Mouse (Mus musculus): Measurements from ENCODE around the gene Neurod2. TPM values are rescaled to one million over a fixed set of nuclear protein-coding genes. Genes with fewer than 3 reads are reported as not detected.

The Neurod2 gene
- total RNA-seq (2018; cell fraction: chromatin; rRNA removed) = not detected
- not detected for total RNA-seq (2018; cell fraction: cytosol; rRNA removed)
- not detected for total RNA-seq (2018; cell fraction: nucleus; rRNA removed)
- polyA plus RNA-seq (2018) = not detected in 3 replicates

DNA sequence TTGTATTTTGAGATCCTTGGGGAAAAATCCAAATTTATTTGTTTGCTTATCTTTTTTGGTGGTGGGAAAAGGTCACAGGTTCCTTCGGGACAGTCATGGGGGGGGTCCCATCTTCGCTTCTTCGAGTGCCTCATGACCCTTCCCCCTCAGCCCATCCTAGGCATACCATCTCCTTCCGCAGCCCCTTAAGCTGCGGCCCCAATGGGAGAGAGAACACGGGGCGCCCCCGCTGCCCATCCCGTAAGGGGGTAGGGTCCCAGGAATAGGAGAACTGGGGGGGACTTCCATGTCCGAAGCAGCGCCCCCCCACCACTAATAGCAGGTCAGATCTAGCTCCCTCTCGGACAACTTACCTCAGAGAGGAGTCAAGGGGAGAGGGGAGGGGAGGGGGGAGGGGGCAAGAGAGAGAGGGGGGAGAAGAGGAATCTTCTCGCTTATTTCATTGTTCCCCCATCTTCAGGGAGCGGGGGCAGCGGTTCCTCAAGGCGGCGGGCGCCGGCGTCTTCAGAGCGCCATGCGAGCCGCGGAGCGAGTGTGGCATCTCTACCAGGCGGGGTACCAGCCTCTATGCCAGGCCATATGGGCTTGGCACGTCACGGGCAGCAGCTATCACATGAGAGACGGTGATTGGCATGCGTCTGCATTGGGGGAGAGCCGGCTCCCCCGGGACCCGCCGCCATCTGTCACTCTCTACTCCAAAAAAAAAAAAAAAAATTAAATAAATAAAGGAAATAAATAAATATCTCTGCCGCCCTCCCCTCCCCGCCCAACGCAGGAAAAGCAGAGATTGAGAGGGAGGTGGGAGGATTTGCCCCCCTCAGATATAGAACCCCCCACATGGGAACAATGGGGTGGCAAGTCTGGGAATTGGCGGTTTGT is at the start of gene Neurod2:
TSS of gene Neurod2 (minus strand) at position 568 of the 879 bp plus-strand sequence.
- H3K4me3 ChIP-seq (ENCODE audit: inconsistent target) = no peak within 1 kb of the TSS
- H3K79me2 ChIP-seq (ENCODE audit: inconsistent target) = no peaks in the 10 kb centered on the region
- H3K27ac ChIP-seq = no peak within 1 kb of the TSS
- no peaks in the 10 kb centered on the region for H3K36me3 ChIP-seq (ENCODE audit: inconsistent target)
- WGBS (ENCODE audit: missing documents) = 13% methylated on average over 36 of the region's 38 CpGs

DNA sequence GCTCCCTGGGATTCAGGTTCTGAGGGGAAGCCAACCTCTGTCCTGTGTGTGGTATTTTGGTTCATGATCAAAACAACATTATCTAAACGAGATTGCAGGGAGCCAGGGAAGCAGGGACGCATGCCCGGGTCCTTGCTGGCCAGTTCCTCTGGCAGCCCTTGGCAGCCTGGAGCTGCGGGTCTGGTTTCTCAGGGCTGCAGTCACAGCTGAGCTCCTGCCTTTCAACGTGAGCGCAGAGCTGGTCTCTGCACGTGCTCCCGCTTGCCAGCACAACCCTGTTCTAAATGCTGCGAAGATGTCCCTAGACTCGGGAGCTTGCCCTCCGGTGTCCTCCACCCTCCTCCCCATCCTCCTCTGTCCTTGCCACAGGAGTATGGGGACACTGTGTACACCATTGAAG is 48.3 kb upstream of the Neurod2 start:
- peaks cover 83% of the 10 kb centered on the region for H3K36me3 ChIP-seq (ENCODE audit: inconsistent target)
- no peak overlapping the region for H3K4me3 ChIP-seq (ENCODE audit: inconsistent target)
- WGBS (ENCODE audit: missing documents) = 95% methylated on average over 11 of the region's 11 CpGs
- no peak overlapping the region for H3K27ac ChIP-seq
- H3K79me2 ChIP-seq (ENCODE audit: inconsistent target) = peaks cover 20% of the 10 kb centered on the region; the same call in 1 of the 2 replicates

GRCm38 (mm10) chr11:98376756-98377155 is 47.3 kb upstream of the Neurod2 start:
- H3K79me2 ChIP-seq (ENCODE audit: inconsistent target) = peaks cover 31% of the 10 kb centered on the region; the same call in 1 of the 2 replicates
- 99% methylated on average over 5 of the region's 5 CpGs for WGBS (ENCODE audit: missing documents)
- peaks cover 86% of the 10 kb centered on the region for H3K36me3 ChIP-seq (ENCODE audit: inconsistent target)
- no peak overlapping the region for H3K27ac ChIP-seq
- H3K4me3 ChIP-seq (ENCODE audit: inconsistent target) = no peak overlapping the region

- Histone ChIP-seq H3K27ac (no peak overlapping the region), H3K4me3 (ENCODE audit: inconsistent target) (no peak overlapping the region), H3K79me2 (ENCODE audit: inconsistent target) (peaks cover 56% of the 10 kb centered on the region), H3K36me3 (ENCODE audit: inconsistent target) (peaks cover 80% of the 10 kb centered on the region)
- WGBS (ENCODE audit: missing documents) = 93% methylated on average over 8 of the region's 8 CpGs
Observed at GRCm38 (mm10) chr11:98374266-98374665, 44.8 kb upstream of the Neurod2 start.

DNA sequence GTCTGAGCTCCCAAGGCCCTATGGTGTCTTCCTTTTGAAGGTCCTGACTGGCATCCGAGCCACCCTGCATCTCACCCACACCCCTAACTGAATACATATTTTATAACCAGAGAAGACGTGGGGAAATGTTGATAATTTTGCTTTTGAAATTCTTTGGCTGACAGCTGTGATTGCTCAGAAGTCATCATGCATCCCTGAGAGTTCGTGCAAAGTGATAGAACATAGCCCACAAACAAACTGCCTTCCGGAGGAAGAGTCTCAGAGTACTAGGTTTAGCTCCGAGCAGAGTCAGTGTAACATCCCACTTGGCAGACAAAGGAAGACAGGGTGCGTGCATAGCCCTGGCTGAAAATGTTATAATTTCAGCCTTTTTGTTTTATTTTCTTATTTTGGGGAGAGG is 43.8 kb upstream of the Neurod2 start:
- 93% methylated on average over 6 of the region's 6 CpGs for WGBS (ENCODE audit: missing documents)
- Histone ChIP-seq H3K36me3 (ENCODE audit: inconsistent target) (peaks cover 69% of the 10 kb centered on the region), H3K79me2 (ENCODE audit: inconsistent target) (peaks cover 66% of the 10 kb centered on the region), H3K27ac (no peak overlapping the region), H3K4me3 (ENCODE audit: inconsistent target) (no peak overlapping the region)

- Histone ChIP-seq H3K27ac (no peak overlapping the region), H3K79me2 (ENCODE audit: inconsistent target) (peaks cover 74% of the 10 kb centered on the region), H3K36me3 (ENCODE audit: inconsistent target) (peaks cover 61% of the 10 kb centered on the region), H3K4me3 (ENCODE audit: inconsistent target) (no peak overlapping the region)
- 21% methylated on average over 2 of the region's 2 CpGs for WGBS (ENCODE audit: missing documents)
Observed at GRCm38 (mm10) chr11:98372406-98372805, 43.0 kb upstream of the Neurod2 start.

GRCm38 (mm10) chr11:98371556-98372240 is 42.2 kb upstream of the Neurod2 start:
- Histone ChIP-seq H3K36me3 (ENCODE audit: inconsistent target) (peaks cover 57% of the 10 kb centered on the region), H3K27ac (no peak overlapping the region), H3K4me3 (ENCODE audit: inconsistent target) (no peak overlapping the region), H3K79me2 (ENCODE audit: inconsistent target) (peaks cover 81% of the 10 kb centered on the region)
- WGBS (ENCODE audit: missing documents) = 91% methylated on average over 9 of the region's 10 CpGs

GRCm38 (mm10) chr11:98370588-98370987 is 41.1 kb upstream of the Neurod2 start:
- 90% methylated on average over 2 of the region's 2 CpGs for WGBS (ENCODE audit: missing documents)
- Histone ChIP-seq H3K79me2 (ENCODE audit: inconsistent target) (peaks cover 92% of the 10 kb centered on the region), H3K4me3 (ENCODE audit: inconsistent target) (no peak overlapping the region), H3K36me3 (ENCODE audit: inconsistent target) (peaks cover 49% of the 10 kb centered on the region), H3K27ac (no peak overlapping the region)

DNA sequence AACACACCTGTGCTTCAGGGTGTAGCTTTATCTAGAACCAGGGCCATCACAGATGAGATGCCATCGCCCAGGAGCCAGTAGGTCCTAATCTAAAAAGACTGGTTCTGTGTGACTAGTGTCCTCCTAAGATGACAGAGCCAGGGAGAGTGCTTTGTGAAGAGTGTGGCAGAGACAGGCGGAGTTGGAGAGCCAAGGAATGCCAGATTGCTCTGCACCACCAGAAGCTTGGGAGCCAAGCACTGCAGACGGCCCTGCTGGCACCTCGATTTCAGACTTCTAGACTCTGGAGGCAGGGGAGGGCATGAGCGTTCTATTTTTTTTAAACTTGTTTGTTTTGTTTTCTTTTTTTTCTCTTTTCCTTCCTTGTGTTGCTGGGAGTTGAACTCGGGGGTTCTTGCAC is 39.9 kb upstream of the Neurod2 start:
- Histone ChIP-seq H3K36me3 (ENCODE audit: inconsistent target) (peaks cover 36% of the 10 kb centered on the region), H3K4me3 (ENCODE audit: inconsistent target) (no peak overlapping the region), H3K79me2 (ENCODE audit: inconsistent target) (peaks cover 100% of the 10 kb centered on the region), H3K27ac (no peak overlapping the region)
- 83% methylated on average over 6 of the region's 6 CpGs for WGBS (ENCODE audit: missing documents)

DNA sequence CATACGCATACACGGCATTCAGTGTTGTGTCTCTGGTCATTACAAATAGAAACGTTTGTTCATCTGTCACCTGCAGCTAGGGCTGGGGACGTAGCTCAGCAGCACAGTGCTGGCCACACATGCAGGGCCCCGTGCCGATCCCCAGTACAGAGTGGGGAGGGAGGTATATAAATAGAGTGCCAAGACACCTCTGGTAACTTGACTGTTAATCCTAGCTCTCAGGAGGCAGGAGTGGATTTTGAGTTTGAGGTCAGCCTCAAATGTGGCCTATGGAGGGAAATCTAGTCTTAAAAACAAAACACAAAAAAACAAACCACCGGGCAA is 38.4 kb upstream of the Neurod2 start:
- peaks cover 36% of the 10 kb centered on the region for H3K36me3 ChIP-seq (ENCODE audit: inconsistent target)
- no peak overlapping the region for H3K27ac ChIP-seq

DNA sequence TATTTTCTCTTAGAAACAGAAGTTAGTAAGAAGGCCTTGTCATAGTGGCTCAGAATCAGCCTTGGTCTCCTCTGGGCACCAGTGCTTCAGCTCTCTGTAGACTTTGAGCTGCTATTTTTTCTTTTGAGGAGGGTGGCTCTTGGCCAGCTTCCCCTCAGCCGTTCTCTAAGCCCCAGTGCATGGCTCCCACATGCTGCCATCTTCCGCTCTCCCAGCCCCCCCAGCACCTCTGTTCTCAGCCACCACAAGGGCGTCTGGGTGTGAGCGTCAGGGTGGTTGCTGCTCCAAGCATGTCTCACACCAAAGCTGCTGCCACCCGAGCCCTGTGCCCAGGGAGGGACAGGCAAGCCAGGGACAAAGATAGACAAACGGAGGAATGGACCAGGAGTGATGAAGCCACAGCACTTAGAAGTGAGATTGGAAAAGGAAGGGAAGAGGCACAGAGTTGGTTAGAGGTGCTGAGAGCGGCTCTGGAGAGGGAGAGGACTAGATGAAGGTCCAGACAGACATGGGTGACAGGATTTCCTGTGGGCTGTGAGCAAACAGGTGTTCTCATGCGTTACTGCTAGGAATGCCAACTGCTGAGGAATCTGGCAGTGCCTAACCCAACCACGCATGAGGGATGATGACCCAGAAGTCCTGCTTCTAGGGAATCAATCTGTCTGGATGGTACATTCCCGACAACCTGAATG is 37.9 kb upstream of the Neurod2 start:
- H3K27ac ChIP-seq = no peak overlapping the region
- 58% methylated on average over 10 of the region's 10 CpGs for WGBS (ENCODE audit: missing documents)
- peaks cover 33% of the 10 kb centered on the region; the same call in 1 of the 2 replicates for H3K36me3 ChIP-seq (ENCODE audit: inconsistent target)
- H3K79me2 ChIP-seq (ENCODE audit: inconsistent target) = peaks cover 100% of the 10 kb centered on the region
- no peak overlapping the region for H3K4me3 ChIP-seq (ENCODE audit: inconsistent target)

More for the DNA sequence above, 38.4 kb upstream of the Neurod2 start:
- Histone ChIP-seq H3K4me3 (ENCODE audit: inconsistent target) (no peak overlapping the region), H3K79me2 (ENCODE audit: inconsistent target) (peaks cover 100% of the 10 kb centered on the region)
- WGBS (ENCODE audit: missing documents) = 74% methylated on average over 7 of the region's 7 CpGs

- H3K4me3 ChIP-seq (ENCODE audit: inconsistent target) = no peak overlapping the region
- H3K36me3 ChIP-seq (ENCODE audit: inconsistent target) = peaks cover 33% of the 10 kb centered on the region; the same call in 1 of the 2 replicates
- 27% methylated on average over 10 of the region's 10 CpGs for WGBS (ENCODE audit: missing documents)
- H3K27ac ChIP-seq = no peak overlapping the region
- peaks cover 100% of the 10 kb centered on the region for H3K79me2 ChIP-seq (ENCODE audit: inconsistent target)
Observed at GRCm38 (mm10) chr11:98366290-98366689, 36.8 kb upstream of the Neurod2 start.

GRCm38 (mm10) chr11:98364410-98364809 is 35.0 kb upstream of the Neurod2 start:
- Histone ChIP-seq H3K36me3 (ENCODE audit: inconsistent target) (peaks cover 22% of the 10 kb centered on the region; the same call in 1 of the 2 replicates), H3K4me3 (ENCODE audit: inconsistent target) (no peak overlapping the region), H3K79me2 (ENCODE audit: inconsistent target) (peaks cover 100% of the 10 kb centered on the region), H3K27ac (no peak overlapping the region)
- WGBS (ENCODE audit: missing documents) = 94% methylated on average over 3 of the region's 5 CpGs

- Histone ChIP-seq H3K4me3 (ENCODE audit: inconsistent target) (no peak overlapping the region), H3K27ac (no peak overlapping the region), H3K79me2 (ENCODE audit: inconsistent target) (peaks cover 100% of the 10 kb centered on the region), H3K36me3 (ENCODE audit: inconsistent target) (peaks cover 22% of the 10 kb centered on the region; the same call in 1 of the 2 replicates)
- WGBS (ENCODE audit: missing documents) = 98% methylated on average over 5 of the region's 5 CpGs
Observed at GRCm38 (mm10) chr11:98363817-98364216, 34.4 kb upstream of the Neurod2 start.
